Mouse (Mus musculus) T-helper 17 cell (primary cell): Measurements from ENCODE around the gene Alg12.
"Not testable (repeated sequence)": the region's sequence is repeated elsewhere in the genome, so short reads cannot be mapped to it uniquely, and the experiment has no call there.

Source experiments
- in situ Hi-C, 2 experiments: fragments of 300-600 bp; cut with MboI, MseI; formaldehyde crosslinking; loops; 1 replicate in 1 of 2; 2 replicates in 1 of 2; pipeline ENCODE4 v1.15.1; 2025; ENCODE audit warnings: high pct_unique_total_duplicates in 2 of 2

The Alg12 gene

DNA sequence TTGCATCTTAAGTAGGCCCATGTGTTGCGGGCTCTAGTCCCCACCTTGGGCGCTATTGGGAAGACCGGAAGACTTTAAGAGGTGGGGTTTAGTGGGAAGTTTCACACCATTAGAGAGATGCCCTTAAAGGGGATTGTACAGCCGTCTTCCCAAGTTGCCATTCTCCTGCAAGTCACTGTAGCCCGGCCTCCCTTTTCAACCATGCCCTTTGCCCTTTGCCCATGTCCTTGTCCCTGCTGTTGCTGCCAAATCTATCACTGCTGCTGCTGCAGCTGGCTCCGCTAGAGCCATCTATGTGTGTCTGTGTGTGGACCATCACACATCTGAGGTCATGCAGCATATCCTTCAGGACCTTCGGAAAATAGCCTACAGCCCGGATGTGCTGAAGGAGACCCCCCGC, 13.4 kb upstream of the Alg12 start:
- in situ Hi-C loops = no loop called here

GRCm38 (mm10) chr15:88831482-88831881, 12.4 kb upstream of the Alg12 start:
- in situ Hi-C loops = no loop called here

- in situ Hi-C loops = no loop called here
Measured at GRCm38 (mm10) chr15:88830696-88831095, 11.6 kb upstream of the Alg12 start.

DNA sequence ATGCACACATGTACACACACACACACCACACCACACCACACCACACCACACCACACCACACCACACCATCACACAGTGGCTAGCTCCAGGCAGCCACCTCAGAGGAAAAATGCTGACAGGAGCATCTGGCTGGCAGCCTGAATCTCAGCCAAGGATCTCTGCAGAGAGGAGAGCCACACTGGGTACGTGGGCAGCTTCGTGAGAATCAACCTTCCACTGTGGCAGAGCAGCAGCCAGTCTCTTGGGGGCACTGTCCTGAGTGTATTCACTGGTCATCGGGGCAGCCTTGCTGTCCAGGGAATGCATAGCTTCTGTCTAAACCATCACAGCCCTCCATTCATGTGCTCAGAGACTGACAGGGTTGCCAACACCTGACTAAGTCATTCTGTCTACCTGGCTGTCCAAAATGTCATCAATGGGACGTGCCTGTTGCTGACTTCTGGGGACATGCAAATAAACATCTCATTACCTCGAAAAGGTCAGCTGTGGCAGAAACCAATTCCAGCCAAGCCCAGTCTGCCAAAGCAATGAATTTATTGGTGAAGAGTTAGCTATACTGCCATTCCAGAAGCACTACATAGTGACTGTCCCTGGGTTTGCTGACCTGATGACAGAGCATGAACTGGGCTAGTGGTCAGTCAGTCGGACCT, 10.8 kb upstream of the Alg12 start:
- in situ Hi-C loops = loop anchor here (5.0 kb wide), 3 partner anchors 37 to 92 kb away; no protein-coding TSS in a partner anchor

DNA sequence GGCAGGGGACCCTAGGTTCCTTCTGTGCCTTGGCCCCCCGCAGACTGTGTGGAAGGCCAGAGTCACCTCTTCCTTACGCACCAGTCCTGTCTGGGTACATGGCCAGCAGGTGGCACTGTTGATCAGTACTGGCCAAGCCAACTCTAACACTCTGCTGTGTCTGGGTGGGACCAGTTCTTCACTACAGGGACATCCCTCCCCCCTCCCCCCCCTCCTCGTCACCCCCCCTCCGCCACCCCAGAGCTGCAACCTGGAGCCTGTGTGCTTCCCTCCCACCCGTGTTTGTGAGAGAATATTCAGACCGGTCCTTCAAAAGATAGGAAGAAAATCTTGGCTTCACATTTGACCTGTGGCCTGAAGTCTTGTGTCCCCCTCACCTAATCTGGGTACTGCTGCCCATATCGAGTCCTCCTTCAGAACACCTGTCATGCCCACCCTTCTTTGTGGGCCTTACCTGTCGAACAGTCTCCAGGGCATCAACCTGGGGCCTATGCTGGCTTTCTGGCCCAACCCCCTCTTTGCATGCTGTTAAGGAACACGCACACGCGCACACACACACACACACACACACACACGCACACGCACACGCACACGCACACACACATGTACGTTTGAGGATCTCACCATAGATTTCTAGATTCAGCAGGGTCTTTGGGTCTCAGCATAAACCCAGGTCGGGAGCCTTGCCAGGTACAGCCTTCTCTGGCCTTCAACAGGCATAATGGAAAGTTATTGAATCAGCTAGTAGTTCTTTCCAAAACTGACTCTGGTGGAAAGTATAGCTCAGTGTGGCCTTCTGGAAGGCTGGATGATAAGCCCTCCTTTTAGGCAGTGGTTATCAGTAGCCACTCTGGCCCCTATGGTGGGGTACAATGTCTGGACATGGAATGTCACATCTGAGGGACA, 9.9 kb upstream of the Alg12 start:
- in situ Hi-C loops = loop anchor here (5.0 kb wide), 3 partner anchors 38 to 93 kb away; no protein-coding TSS in a partner anchor

DNA sequence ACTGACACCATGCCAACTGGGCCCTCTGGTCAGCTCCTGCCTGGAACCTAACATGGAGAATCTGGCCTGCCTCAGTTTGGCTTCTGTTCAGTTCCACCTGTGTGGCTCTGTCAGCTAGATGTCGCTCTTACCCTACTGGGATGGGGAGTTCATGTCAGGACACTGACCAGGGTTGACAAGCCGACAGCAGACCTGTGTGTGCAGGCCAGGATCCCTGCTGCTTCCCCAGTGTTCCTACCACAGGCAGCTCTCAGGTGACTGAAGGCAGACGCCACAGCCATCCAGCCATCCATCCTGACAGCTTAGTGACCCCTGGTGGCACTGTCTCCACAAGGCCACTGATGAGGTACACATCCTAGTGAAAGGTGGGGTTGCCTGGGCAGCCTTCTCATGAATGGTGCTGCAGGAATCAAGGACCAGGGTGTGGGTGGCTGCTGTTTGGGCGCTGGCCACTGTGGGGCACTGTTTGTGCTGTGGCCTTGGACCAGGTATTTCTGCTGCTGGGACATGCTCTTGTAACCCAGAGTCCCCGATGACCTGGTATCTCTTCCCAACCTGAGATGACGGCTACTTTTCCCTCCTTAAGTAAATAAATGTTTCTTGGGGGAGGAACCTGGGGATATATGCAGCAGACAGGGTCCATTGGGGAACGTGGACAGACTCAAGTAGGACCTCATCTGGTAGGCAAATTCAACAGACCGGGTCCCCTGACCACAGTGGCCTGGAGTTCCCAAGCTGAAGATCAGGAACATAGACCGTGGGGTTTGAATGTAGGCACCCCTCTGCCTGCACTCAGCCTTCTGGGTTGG, 9.1 kb upstream of the Alg12 start:
- in situ Hi-C loops = loop anchor here (5.0 kb wide), 3 partner anchors 39 to 94 kb away; no protein-coding TSS in a partner anchor

- in situ Hi-C loops = loop anchor here (5.0 kb wide), 3 partner anchors 40 to 95 kb away; no protein-coding TSS in a partner anchor
Measured at GRCm38 (mm10) chr15:88827466-88827865, 8.3 kb upstream of the Alg12 start.

DNA sequence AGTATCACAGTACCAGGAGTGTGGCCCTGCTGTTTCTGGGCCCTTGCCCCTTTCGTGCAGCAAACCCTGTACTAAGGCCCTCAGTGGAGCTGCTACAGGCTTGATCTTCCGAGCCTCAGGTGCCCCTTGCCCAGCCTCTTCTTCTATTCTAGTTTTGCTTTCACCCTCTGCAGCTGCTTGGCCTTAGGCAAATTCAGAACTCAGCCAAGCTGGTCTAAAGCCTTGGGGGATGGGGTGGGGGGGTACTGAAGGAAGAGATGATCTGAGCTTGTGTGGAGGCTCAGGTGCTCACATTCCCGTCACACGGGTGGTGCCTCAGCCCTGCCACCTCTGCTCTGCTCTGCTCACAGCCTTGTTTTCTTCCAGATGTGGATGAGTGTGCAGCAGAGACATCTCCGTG, 4.3 kb upstream of the Alg12 start:
- in situ Hi-C loops = no loop called here

GRCm38 (mm10) chr15:88822513-88822912, 3.4 kb upstream of the Alg12 start:
- in situ Hi-C loops = no loop called here

DNA sequence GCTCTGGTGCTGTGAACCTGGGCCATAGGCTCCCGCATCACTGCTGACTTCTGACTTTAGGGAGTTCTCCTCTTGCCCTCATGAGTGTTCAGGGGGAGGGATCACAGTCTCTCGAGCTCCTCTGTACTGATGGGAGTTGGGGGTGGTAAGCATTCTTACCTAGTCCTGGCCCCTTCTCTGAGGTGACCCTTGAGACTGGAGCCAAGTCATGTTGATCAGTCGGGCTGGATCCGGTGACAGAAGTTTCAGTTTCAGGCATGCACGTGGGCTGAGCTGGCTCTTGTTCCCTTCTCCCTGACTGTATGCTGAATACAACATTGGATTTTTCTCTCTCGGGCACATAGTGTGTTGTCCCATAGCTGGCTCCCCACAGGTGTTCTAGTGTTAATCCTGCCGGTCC, 2.3 kb upstream of the Alg12 start:
- in situ Hi-C loops = no loop called here

DNA sequence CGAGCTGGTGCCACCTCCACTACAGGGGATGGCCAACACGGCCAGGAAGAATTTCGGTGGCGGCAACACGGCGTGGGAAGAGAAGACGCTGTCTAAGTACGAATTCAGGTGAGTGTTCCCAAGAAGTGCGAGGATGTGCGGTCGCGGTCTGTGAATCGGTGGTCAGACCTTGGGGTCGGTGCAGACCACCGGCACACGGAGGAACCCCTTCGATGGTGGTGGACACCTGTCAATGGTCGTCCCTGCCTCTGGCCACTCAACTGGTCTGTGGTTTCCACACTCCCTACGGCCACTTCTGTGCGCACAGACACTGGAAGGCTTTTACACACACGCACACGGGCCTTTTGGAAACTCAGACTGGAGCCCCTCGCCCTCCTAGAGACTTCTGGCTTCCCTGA, 787 bp upstream of the Alg12 start:
- in situ Hi-C loops = loop anchor here in 1 of 2 experiments (5.0 kb wide), 1 partner anchor 48 kb away; no protein-coding TSS in a partner anchor

GRCm38 (mm10) chr15:88815196-88815700, 3.9 kb downstream of the Alg12 start:
- in situ Hi-C loops = loop anchor here in 1 of 2 experiments (5.0 kb wide), 1 partner anchor 43 kb away; no protein-coding TSS in a partner anchor

GRCm38 (mm10) chr15:88814411-88815047, 4.6 kb downstream of the Alg12 start:
- in situ Hi-C loops = loop anchor here in 1 of 2 experiments (5.0 kb wide), 1 partner anchor 42 kb away; no protein-coding TSS in a partner anchor

DNA sequence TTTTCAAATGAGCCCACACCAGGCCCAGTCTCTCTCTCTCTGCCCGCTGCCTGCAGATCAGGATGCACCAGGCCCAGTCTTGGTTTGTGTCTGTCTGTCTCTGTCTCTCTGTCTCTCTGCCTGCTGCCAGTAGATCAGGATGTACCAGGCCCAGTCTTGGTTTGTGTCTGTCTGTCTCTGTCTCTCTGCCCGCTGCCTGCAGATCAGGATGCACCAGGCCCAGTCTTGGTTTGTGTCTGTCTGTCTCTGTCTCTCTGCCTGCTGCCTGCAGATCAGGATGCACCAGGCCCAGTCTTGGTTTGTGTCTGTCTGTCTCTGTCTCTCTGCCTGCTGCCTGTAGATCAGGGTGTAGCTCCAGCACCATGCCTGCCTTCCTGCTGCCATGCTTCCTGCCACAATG, 5.2 kb downstream of the Alg12 start:
- in situ Hi-C loops = not testable (repeated sequence)

GRCm38 (mm10) chr15:88813262-88813661, 5.9 kb downstream of the Alg12 start:
- in situ Hi-C loops = no loop called here

DNA sequence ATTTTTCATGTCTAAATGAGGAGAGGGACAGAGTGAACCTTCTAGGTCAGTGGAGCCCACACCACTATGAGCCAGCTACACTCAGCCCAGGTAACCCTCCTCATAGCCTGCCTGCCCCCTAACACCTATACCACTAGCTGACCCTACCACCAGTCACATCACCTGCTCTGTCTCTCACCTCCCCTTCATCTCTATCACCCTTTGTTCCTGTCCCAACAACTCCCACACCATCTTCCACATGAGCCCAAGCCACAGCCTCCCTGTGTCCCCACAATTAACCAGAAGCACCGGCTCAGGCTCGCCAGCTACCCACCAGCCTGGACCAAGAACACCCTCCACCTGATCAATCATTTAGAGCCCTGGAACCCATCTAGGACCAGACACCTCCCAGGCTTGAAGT, 8.7 kb downstream of the Alg12 start:
- in situ Hi-C loops = no loop called here

- in situ Hi-C loops = no loop called here
Measured at GRCm38 (mm10) chr15:88808121-88808520, 11.0 kb downstream of the Alg12 start.

- in situ Hi-C loops = no loop called here
Measured at GRCm38 (mm10) chr15:88802348-88802747, 16.8 kb downstream of the Alg12 start.

DNA sequence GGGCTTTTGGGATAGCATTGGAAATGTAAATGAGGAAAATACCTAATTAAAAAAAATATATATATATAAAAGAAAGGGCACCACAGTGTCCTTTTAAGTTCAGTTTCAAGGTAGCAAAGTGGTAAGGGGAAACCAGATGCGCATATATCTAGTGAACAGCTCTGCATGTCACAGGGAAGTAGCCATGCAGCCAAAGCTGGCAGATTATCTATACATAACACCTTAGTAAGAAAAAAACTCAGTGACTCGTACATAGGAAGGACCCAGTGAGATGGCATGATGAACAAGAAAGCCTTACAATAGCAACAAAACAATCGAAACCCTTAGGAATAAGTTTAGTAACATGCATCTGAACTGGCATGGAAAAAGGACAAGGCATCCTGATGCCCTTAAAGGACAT, 17.2 kb downstream of the Alg12 start:
- in situ Hi-C loops = no loop called here

DNA sequence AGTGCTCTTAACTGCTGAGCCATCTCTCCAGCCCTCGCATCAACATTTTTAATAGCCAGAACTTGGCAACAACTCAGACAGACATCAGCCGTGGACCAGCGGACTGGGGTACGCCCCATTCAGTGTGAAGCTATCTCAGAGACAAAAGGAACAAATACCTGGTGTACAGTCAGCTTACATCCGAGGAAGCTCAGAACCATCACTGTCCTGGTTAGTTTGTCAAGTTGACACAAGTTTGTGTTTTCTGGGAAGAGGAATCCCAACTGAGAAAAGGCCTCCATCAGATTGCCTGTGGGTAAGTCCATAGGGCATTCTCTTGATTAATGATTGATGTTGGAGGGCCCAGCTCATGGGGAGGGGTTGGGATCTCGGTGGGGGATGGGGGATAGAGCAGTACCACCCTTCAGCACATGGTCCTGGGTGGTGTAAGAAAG, 18.2 kb downstream of the Alg12 start:
- in situ Hi-C loops = no loop called here

GRCm38 (mm10) chr15:88799950-88800371, 19.2 kb downstream of the Alg12 start:
- in situ Hi-C loops = loop anchor here in 1 of 2 experiments (10.0 kb wide), 1 partner anchor 745 kb away; no protein-coding TSS in a partner anchor
